ENCODE assay signal across 8 mouse cellular contexts in genomic region chr19:57274717-57275116, GRCm38 (mm10). TPM values are rescaled to one million over a fixed set of nuclear protein-coding genes. Genes with fewer than 3 reads are reported as not detected.
DNase-seq lines count a peak whose midpoint lies in the region; ATAC-seq lines count a peak whose summit lies in the region.

No protein-coding gene starts in this region.

- peak; percentile 43 for DNase-seq in embryo, embryonic 10 days (ENCODE audit: low spot score)
- no peak for DNase-seq in embryo, embryonic 10.5 days (ENCODE audit: low spot score)
- peak; percentile 9 for DNase-seq in WW6 (ENCODE audit: low read depth, low spot score)
- peak; percentile 23 for DNase-seq in hindbrain, embryonic 11.5 days (ENCODE audit: low spot score)
- DNase-seq in liver: peak; percentile 39
- DNase-seq in right cerebral cortex, postnatal 10 days (ENCODE audit: low spot score in 2 of 2): peak; percentile 50 to 52
- DNase-seq in gastrocnemius, postnatal 10 days: no peak

- no peak for ATAC-seq in hindbrain, embryonic 11.5 days (ENCODE audit: low FRiP score)
- ATAC-seq in megakaryocyte progenitor cell, adult 5-6 weeks (replicated peaks; ENCODE audit: poor library complexity): no peak

- H3K4me3 ChIP-seq in hindbrain, embryonic 11.5 days (ENCODE audit: low read depth, low read length): no peak overlapping the region

- WGBS in hindbrain, embryonic 11.5 days: 26% methylated on average over 6 of the region's 6 CpGs

- H3K27ac ChIP-seq in hindbrain, embryonic 11.5 days (ENCODE audit: low read depth, low read length): no peak overlapping the region

- H3K9me3 ChIP-seq in hindbrain, embryonic 11.5 days (ENCODE audit: control insufficient read depth, low read length): no peaks in the 10 kb centered on the region

- H3K36me3 ChIP-seq in hindbrain, embryonic 11.5 days (ENCODE audit: control insufficient read depth, insufficient read depth, low read length): no peaks in the 10 kb centered on the region

- no peak overlapping the region; the same call in 1 of the 2 replicates for H3K4me2 ChIP-seq in hindbrain, embryonic 11.5 days (replicated peaks; ENCODE audit: low read depth, low read length)

- 0 out of 2 replicates have a peak, but pooled peaks cover 4% of the 10 kb centered on the region for H3K4me1 ChIP-seq in hindbrain, embryonic 11.5 days (replicated peaks; ENCODE audit: control insufficient read depth, insufficient read depth, low read length)

- H3K9ac ChIP-seq in hindbrain, embryonic 11.5 days (ENCODE audit: low read depth, low read length): no peak overlapping the region

- H3K27me3 ChIP-seq in hindbrain, embryonic 11.5 days (ENCODE audit: control insufficient read depth, insufficient read depth, low read length): no peaks in the 10 kb centered on the region

RNA-seq across cellular contexts. Expression of gene Ablim1, which starts 40.0 kb away (rescaled TPM):
- 18.3 and 18.6 TPM in 2 replicates for polyA plus RNA-seq in hindbrain, embryonic 11.5 days (2014; fragmentation: Nextera tagmentation; extraction: Ambion mirVana)
- 10 to 100 TPM; 42.8 to 52.0 TPM for total RNA-seq in gastrocnemius, postnatal 10 days (2021)
- 6.1 and 7.0 TPM in 2 replicates for total RNA-seq in megakaryocyte progenitor cell, adult 5-6 weeks (2015)
- total RNA-seq in megakaryocyte progenitor cell, adult 5-6 weeks (2017): 6.7 and 8.1 TPM in 2 replicates

Comparison
In these comparisons a context has a peak if more than half of its experiments do, and no peak if none do; other contexts are left out.
1. DNase-seq: peak in embryo, embryonic 10 days (single experiment), WW6 (single experiment), hindbrain, embryonic 11.5 days (single experiment), liver (single experiment) and right cerebral cortex, postnatal 10 days (2 of 2); none in embryo, embryonic 10.5 days (single experiment) and gastrocnemius, postnatal 10 days (single experiment).
2. RNA of gene Ablim1, which starts 40.0 kb away (total RNA-seq): 42.8 to 52.0 TPM in gastrocnemius, postnatal 10 days; 6.1 to 8.1 TPM in megakaryocyte progenitor cell, adult 5-6 weeks; every median in the first group is over 4 times any median in the second.